Mouse (Mus musculus) spleen, postnatal 4 days (tissue): ENCODE measurements at regions not wholly inside any gene's neighbourhood (a gene's known extent, or its start where the extent isn't known, plus 50 kb on each side); places are given as distances from the start of the nearest gene placed in this dataset.
A peak's percentile ranks its signal among the peaks of the same experiment; 100 is the strongest.

Experiments used
- DNase-seq, 2 experiments: peaks; one replicate each; pipeline ENCODE4 v3.0.0; 2022; ENCODE audit warnings: low spot score in 2 of 2

DNA sequence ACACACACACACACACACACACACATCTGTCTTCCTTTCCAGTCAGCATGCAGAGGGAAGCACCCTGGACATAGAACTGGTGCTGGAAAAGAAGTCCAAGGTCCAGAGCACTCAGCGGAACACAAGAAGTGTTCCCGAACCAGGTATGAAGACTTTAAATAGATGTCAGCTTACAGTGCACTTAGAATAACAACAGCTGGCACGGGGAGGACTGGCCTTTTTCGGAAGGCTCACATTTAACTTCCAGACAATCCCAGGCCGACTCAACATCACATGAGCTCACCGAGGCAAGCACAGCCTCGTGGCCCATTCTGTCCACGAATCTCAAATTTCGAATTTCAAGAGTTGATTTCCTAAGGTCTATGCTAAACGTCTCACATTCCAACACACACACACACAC lies 70.9 kb upstream of the Slc25a33 start:
- no peak for DNase-seq

DNA sequence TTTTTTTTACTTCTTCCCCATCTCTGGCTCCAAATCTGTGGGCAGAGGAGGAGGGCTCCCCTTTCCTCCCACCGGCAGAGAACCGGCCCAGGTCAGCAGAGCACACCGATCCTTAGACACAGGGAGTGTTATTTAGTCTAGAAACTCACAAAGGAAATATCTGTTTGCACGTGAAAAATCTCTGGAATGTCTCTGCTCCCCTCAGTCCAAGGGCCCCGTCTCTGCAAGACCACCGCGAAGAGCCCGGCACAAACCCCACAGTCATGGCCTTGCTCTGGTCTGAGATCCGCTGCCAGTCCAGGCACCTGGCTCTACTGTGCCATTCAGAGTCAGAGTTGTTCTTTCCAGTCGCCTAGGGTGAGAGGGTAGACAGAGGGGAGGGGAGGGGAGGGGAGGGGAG lies 69.7 kb upstream of the Slc25a33 start:
- DNase-seq, result no peak

DNA sequence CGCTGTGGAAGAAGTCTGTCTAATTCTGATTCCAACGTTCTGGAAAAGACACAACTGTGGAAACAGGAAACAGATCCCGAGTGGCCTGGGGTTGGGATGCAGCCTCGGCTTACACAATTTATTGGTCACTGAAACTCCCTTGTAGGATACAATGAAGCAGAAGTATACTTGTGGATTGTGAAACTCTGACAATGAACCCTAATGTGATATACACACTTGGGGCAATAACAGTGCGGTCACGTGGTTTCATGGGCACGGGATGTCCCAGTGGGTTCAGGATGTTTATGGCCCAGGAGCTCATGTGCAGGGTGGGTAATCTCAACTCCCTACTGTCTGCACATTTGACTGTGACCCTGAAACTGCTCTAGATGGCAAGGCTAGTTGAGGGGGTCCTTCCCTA lies 68.8 kb upstream of the Slc25a33 start:
- DNase-seq, result no peak

DNA sequence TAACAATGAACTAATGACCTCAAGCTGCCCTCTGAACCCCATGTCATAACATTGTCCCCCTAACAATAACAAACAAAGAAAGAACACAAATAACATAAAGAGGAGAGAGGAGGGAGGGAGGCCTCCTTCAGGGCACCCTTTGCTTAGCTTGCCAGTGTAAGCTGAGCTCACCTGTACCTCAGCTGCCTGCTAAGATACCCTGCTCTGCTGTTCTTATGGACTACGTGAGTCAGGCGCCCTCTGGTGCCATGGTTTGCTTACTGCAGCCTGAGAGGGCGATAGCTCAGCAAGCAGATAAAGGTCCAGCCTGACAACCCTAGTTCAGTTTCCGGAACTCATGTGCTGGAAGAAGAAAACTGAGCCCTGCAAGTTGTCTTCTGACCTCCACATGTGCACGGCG lies 67.8 kb upstream of the Slc25a33 start:
- DNase-seq, result peak; percentile 44 to 80

DNA sequence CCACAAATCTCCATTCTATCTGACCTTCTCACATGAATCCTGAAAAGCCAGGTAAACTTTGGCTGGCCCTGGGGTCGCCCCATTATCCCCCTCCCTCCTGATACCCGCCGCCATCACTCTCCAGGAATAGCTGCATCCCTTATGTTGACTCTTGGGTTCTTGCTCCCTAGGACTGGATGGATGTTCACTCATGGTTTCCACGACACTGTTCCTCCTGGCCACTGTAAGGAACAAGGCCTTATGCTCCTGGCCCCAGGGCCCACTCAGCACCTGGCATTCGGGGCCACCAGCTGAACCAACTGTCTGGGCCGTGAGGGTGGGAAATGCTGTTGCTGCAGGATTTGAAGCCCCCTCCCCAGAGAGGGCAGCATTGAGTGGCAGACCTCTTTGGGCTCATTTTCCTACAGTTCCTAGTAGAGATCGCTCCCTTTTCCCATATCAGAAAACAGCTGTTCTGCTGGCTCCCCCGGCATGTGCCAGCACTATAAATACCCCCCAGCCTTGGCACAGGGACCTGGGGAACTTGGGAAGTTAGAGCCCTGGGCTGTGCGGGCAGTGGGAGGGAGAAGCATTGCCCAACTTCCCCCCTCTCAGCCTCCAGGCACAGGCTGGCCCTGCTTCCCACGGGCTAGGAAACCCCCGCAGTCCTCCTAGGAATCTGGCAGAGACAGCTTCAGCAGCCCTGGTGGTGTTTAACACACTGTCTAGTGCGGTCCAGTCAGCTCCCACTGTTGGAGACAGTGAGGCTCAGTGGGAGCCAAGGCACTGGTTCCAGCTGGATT lies 66.6 kb upstream of the Slc25a33 start:
- no peak for DNase-seq

DNA sequence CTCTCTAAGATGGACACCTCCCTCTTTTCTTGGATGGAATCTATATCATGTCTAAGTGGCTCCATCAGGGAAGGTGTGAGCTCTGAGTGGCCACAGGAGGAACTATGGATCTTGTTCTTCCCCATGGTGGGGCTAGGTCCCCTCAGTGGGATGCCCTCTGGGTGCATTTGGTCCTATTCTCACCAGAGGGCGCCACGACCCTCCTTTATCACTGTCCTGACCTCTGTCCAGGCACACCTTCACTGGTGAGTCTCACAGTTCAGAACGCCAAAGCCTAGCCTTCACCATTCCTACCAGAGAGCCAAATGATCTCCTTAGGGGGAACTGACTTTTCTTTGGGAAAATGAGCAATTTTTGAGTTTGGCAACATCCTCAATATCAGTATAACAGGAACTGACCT lies 64.6 kb upstream of the Slc25a33 start:
- no peak for DNase-seq

DNA sequence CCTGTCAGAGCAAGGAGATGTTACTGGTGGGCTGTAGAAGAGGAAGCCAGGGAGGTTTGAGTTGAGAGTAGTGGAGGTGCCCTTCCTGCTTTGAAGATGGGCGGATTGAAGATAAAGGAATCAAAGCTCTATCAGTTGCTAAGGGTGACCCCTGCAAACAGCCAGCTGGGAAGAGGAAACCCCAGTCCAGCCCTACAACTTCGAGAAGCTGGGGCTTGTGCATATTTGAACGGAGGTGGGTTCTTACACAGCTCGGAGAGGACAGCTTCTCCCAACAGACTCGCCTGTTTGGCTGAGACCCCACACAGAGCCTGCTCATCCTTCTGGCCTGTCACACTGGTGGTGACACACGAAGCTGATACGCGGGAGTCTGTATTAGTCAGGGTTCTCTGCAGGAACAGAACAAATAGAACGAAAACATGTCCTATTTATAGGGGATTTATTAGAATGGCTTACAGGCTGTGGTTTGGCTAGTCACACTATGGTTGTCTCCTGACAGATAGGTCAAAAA lies 60.6 kb upstream of the Slc25a33 start:
- DNase-seq, result no peak

DNA sequence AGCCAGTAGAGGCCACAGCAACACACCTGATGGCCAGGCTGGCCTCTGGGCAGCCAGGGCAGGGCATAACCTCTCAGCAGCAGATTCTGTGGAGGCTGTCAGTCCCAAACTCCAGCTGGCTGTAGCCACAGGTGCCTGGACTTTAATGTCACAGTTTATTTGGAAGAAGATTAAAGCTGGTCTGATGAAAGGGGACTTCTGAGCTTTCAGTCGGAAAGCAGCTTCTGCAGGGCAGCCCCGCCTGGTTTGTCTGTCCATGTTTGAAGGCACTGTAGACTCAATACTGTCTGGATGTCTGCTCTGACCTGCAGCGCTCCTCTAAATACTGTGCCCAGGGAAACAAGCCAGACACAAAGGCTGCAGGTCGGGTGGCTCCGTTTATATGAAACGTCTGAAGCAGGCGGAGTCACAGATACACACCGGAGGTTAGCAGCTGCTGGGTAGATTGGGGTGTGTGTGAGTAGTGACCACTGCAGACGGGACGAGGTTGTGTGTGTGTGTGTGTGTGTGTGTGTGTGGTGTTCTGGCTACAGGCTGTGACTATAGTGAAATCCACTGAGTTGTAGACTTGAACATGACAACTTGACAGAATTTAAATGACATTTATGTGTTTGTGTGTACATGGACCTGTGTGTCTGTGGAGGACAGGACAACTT lies 58.5 kb upstream of the Slc25a33 start:
- DNase-seq, result no peak

DNA sequence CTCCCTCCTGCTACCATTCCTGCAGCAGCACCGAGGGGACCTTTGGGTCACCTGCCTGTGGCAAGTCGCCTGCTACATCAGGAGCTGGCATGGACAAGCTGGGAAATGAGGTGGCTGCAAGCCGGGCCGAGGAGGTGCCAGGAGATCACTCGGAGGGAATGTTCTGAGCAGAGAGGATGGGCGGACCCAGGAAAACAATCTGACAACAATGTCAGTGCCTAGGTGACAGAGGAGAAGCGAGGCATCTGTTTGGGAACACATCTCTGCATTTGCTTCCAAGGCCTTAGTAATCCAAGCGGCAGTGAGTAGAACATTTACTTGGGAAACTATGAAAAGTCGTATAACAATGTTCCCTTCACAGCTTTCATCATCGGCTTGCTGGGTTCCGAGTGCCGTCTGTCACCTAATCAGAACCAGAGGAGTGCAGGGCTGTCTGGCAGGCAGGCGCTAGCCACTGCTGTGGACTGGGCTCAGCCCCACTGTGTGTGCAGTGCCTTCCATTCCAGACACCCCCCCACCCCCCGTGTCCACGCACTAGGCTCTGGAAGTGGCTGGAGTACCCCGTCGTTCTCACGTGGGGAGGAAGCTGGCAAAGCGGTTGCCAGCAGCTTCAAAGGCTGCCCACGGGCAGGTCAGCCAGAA lies 56.6 kb upstream of the Slc25a33 start:
- no peak for DNase-seq

DNA sequence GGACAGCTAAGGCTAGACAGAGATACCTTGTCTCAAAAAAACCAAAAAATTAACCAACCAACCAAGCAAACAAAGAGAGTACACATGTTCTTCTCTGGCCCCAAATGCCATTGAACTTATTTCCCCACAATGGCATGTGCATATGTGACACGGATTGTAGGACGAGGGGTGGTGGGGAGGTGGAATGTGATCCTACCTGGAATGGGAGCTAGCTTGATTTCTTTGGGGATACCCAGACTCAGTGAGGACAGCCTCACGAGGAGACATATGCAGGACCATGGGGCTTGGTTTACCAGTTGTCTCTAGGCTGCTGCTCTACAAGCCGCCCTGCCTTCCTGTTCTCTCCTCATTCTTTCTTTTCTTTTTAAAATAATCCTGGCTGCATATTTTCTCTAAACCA lies 55.9 kb upstream of the Slc25a33 start:
- DNase-seq, result no peak

DNA sequence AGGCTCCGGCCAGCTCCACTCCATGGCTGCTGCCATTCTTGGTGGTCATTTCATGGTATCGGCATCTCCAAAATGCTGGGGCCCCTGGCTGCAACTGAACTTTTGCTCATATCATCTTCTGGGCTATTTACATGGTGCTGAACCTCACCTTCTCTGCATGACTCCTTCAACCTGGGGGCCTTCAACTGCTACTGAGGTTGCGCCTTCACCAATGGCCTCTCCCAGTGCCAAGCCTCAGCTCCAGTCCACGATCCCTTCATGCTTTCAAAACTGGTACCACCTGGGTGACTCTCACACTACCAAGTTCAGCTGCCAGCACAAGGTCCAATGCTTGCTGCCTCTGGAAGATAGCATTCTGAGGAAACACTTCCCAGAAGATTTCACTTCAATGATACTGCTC lies 53.7 kb upstream of the Slc25a33 start:
- no peak for DNase-seq
